Mouse (Mus musculus) small intestine, adult 2 months (tissue): ENCODE measurements at regions not wholly inside any gene's neighbourhood (a gene's known extent, or its start where the extent isn't known, plus 50 kb on each side); places are given as distances from the start of the nearest gene placed in this dataset.

Experiments
- H3K27ac ChIP-seq: fragments of 200-500 bp; 2 replicates; pipeline ENCODE4 v1.5.1; 2012; ENCODE audit warnings: low read depth, low read length, control low read depth, inconsistent platforms; ENCODE audit not compliant: insufficient read depth
- H3K27me3 ChIP-seq: fragments of 200-500 bp; 2 replicates; pipeline ENCODE4 v1.6.1; 2012; ENCODE audit warnings: mild to moderate bottlenecking, moderate library complexity, low read length, inconsistent platforms; ENCODE audit not compliant: control insufficient read depth, insufficient read depth
- H3K36me3 ChIP-seq: fragments of 200-500 bp; 2 replicates; pipeline ENCODE4 v1.6.1; 2012; ENCODE audit warnings: mild to moderate bottlenecking, low read length, control low read depth, inconsistent platforms; ENCODE audit not compliant: control insufficient read depth, insufficient read depth
- H3K4me1 ChIP-seq: fragments of 200-500 bp; 2 replicates; pipeline ENCODE4 v1.6.1; 2012; ENCODE audit warnings: low read length, inconsistent platforms, mixed read lengths; ENCODE audit not compliant: control insufficient read depth, insufficient read depth, insufficient read length
- H3K4me3 ChIP-seq: fragments of 200-500 bp; 2 replicates; pipeline ENCODE4 v1.5.1; 2012; ENCODE audit warnings: low read depth, mild to moderate bottlenecking, control low read depth, inconsistent platforms, low read length, moderate library complexity
- CTCF ChIP-seq: fragments of 200-500 bp; IDR thresholded peaks from 2 replicates; pipeline ENCODE4 v1.5.1; 2012; ENCODE audit warnings: low read depth, mild to moderate bottlenecking, control low read depth, inconsistent platforms, low read length, moderate library complexity, mixed read lengths; ENCODE audit not compliant: insufficient replicate concordance, insufficient read length; ENCODE audit errors: extremely low read depth
- POLR2A ChIP-seq: fragments of 200-500 bp; IDR thresholded peaks from 2 replicates; pipeline ENCODE4 v1.6.1; 2012; ENCODE audit warnings: low read depth, mild to moderate bottlenecking, control low read depth, inconsistent platforms, low read length, moderate library complexity
- WGBS: fragments of 180-500 bp; shearing (Covaris S2); methylation state at CpG from one replicate; pipeline ENCODE4 v1.1.7; 2018; 5-methylcytosine and 5-hydroxymethylcytosine counted together

- WGBS = 36% methylated on average over 1 of the region's 1 CpGs
These were observed 497.2 kb upstream of the Pdzrn3 start for GRCm38 (mm10) chr6:101874894-101875293.

GRCm38 (mm10) chr6:101858895-101859294 lies 481.2 kb upstream of the Pdzrn3 start:
- Histone ChIP-seq H3K36me3 (no peaks in the 10 kb centered on the region), H3K4me1 (no peaks in the 10 kb centered on the region), H3K4me3 (no peak overlapping the region), H3K27ac (no peak overlapping the region), H3K27me3 (no peaks in the 10 kb centered on the region)
- 38% methylated on average over 5 of the region's 5 CpGs for WGBS
- no peak for TF ChIP-seq POLR2A
- no peak for TF ChIP-seq CTCF

More at GRCm38 (mm10) chr6:101874894-101875293, 497.2 kb upstream of the Pdzrn3 start:
- TF ChIP-seq CTCF (no peak), POLR2A (no peak)
- Histone ChIP-seq H3K27me3 (no peaks in the 10 kb centered on the region), H3K36me3 (no peaks in the 10 kb centered on the region), H3K27ac (no peak overlapping the region), H3K4me3 (no peak overlapping the region), H3K4me1 (no peaks in the 10 kb centered on the region)

- TF ChIP-seq CTCF (no peak), POLR2A (no peak)
- H3K4me3 ChIP-seq = no peak overlapping the region
- no peaks in the 10 kb centered on the region for H3K36me3 ChIP-seq
- WGBS = 83% methylated on average over 4 of the region's 4 CpGs
- no peaks in the 10 kb centered on the region for H3K27me3 ChIP-seq
- H3K27ac ChIP-seq = no peak overlapping the region
- no peaks in the 10 kb centered on the region for H3K4me1 ChIP-seq
These were observed 463.0 kb upstream of the Pdzrn3 start for GRCm38 (mm10) chr6:101840695-101841094.

- H3K36me3 ChIP-seq = no peaks in the 10 kb centered on the region
- TF ChIP-seq CTCF (no peak), POLR2A (no peak)
- no peak overlapping the region for H3K27ac ChIP-seq
- no peaks in the 10 kb centered on the region for H3K27me3 ChIP-seq
- WGBS = 84% methylated on average over 6 of the region's 6 CpGs
- no peak overlapping the region for H3K4me3 ChIP-seq
- H3K4me1 ChIP-seq = no peaks in the 10 kb centered on the region
These were observed 459.9 kb upstream of the Pdzrn3 start for GRCm38 (mm10) chr6:101837563-101837962.

- no peaks in the 10 kb centered on the region for H3K4me1 ChIP-seq
- H3K27ac ChIP-seq = no peak overlapping the region
- WGBS = 66% methylated on average over 2 of the region's 2 CpGs
- H3K4me3 ChIP-seq = no peak overlapping the region
- no peak for TF ChIP-seq POLR2A
- TF ChIP-seq CTCF = no peak
- H3K27me3 ChIP-seq = no peaks in the 10 kb centered on the region
- no peaks in the 10 kb centered on the region for H3K36me3 ChIP-seq
These were observed 416.3 kb upstream of the Pdzrn3 start for GRCm38 (mm10) chr6:101793986-101794385.

GRCm38 (mm10) chr6:101777864-101778263 lies 400.2 kb upstream of the Pdzrn3 start:
- H3K4me1 ChIP-seq = no peaks in the 10 kb centered on the region
- no peak overlapping the region for H3K27ac ChIP-seq
- no peaks in the 10 kb centered on the region for H3K36me3 ChIP-seq
- no peak for TF ChIP-seq POLR2A
- TF ChIP-seq CTCF = no peak
- whole genome bisulfite sequencing = 89% methylated on average over 3 of the region's 3 CpGs
- H3K27me3 ChIP-seq = no peaks in the 10 kb centered on the region
- H3K4me3 ChIP-seq = no peak overlapping the region

- Histone ChIP-seq H3K27me3 (no peaks in the 10 kb centered on the region), H3K4me3 (no peak overlapping the region), H3K27ac (no peak overlapping the region), H3K4me1 (no peaks in the 10 kb centered on the region), H3K36me3 (no peaks in the 10 kb centered on the region)
- 55% methylated on average over 5 of the region's 5 CpGs for WGBS
- TF ChIP-seq POLR2A (no peak), CTCF (no peak)
These were observed 395.5 kb upstream of the Pdzrn3 start for GRCm38 (mm10) chr6:101773151-101773550.

GRCm38 (mm10) chr6:101735107-101735506 lies 357.4 kb upstream of the Pdzrn3 start:
- no peak for TF ChIP-seq POLR2A
- no peak for TF ChIP-seq CTCF
- Histone ChIP-seq H3K4me1 (no peaks in the 10 kb centered on the region), H3K4me3 (no peak overlapping the region), H3K27ac (no peak overlapping the region), H3K27me3 (no peaks in the 10 kb centered on the region), H3K36me3 (no peaks in the 10 kb centered on the region)
- WGBS = 41% methylated on average over 3 of the region's 3 CpGs

- no peaks in the 10 kb centered on the region for H3K36me3 ChIP-seq
- no peaks in the 10 kb centered on the region for H3K27me3 ChIP-seq
- no peak overlapping the region for H3K4me3 ChIP-seq
- H3K4me1 ChIP-seq = no peaks in the 10 kb centered on the region
- TF ChIP-seq CTCF (no peak), POLR2A (no peak)
- H3K27ac ChIP-seq = no peak overlapping the region
These were observed 342.8 kb upstream of the Pdzrn3 start for GRCm38 (mm10) chr6:101720513-101720912.
